Mouse (Mus musculus) ES-Bruce4 (cell line): ENCODE data around the gene Spats2. TPM values are rescaled to one million over a fixed set of nuclear protein-coding genes. Genes with fewer than 3 reads are reported as not detected.
"Not testable (repeated sequence)": the region's sequence is repeated elsewhere in the genome, so short reads cannot be mapped to it uniquely, and the experiment has no call there.

Experiments
- H3K27ac ChIP-seq: 2 replicates; pipeline ENCODE4 v1.5.1; 2012; ENCODE audit warnings: low read length, inconsistent platforms; ENCODE audit not compliant: insufficient read depth
- H3K27me3 ChIP-seq: 2 replicates; pipeline ENCODE4 v1.6.1; 2012; ENCODE audit warnings: mild to moderate bottlenecking, low read length, inconsistent platforms; ENCODE audit not compliant: control insufficient read depth, poor library complexity, insufficient read depth, severe bottlenecking
- H3K36me3 ChIP-seq: 2 replicates; pipeline ENCODE4 v1.6.1; 2012; ENCODE audit warnings: inconsistent platforms, mild to moderate bottlenecking, low read length, moderate library complexity; ENCODE audit not compliant: control insufficient read depth, poor library complexity, insufficient read depth, severe bottlenecking
- H3K4me1 ChIP-seq: one replicate; pipeline ENCODE4 v1.8.1; 2011; ENCODE audit warnings: low read length; ENCODE audit not compliant: control insufficient read depth, insufficient read depth
- H3K4me3 ChIP-seq: 2 replicates; pipeline ENCODE4 v1.5.1; 2011; ENCODE audit warnings: low read depth, mild to moderate bottlenecking, low read length
- H3K9ac ChIP-seq: 2 replicates; pipeline ENCODE4 v1.6.1; 2012; ENCODE audit warnings: low read depth, mild to moderate bottlenecking, inconsistent platforms; ENCODE audit not compliant: poor library complexity, severe bottlenecking
- H3K9me3 ChIP-seq: replicated peaks from 2 replicates; pipeline ENCODE4 v1.6.1; 2012; ENCODE audit warnings: mild to moderate bottlenecking, low read length, inconsistent platforms; ENCODE audit not compliant: control insufficient read depth, poor library complexity, insufficient read depth, severe bottlenecking
- CTCF ChIP-seq: IDR thresholded peaks from one replicate; pipeline ENCODE4 v1.8.1; 2011; ENCODE audit warnings: low read depth, low read length
- EP300 ChIP-seq: IDR thresholded peaks from 2 replicates; pipeline ENCODE4 v1.6.1; 2011; ENCODE audit warnings: low read depth, low read length; ENCODE audit not compliant: insufficient read depth
- POLR2A ChIP-seq: IDR thresholded peaks from one replicate; pipeline ENCODE4 v1.8.1; 2011; ENCODE audit warnings: low read length; ENCODE audit not compliant: insufficient read depth
- polyA plus RNA-seq: library from polyadenylated mRNA; stranded (reverse); fragments of >200 nt; gene quantifications from 2 replicates; pipeline ENCODE4 v1.2.4, GENCODE M21; 2011; ENCODE audit warnings: low read depth; ENCODE audit not compliant: missing spikeins, insufficient read depth, insufficient read length

The Spats2 gene
- polyA plus RNA-seq: 60.7 and 65.1 TPM in 2 replicates

- Histone ChIP-seq H3K27ac (peak within 1 kb of the TSS; percentile 87), H3K9me3 (no peaks in the 10 kb centered on the region), H3K9ac (peak within 1 kb of the TSS; percentile 99), H3K36me3 (no peaks in the 10 kb centered on the region), H3K27me3 (no peaks in the 10 kb centered on the region), H3K4me3 (peak within 1 kb of the TSS; percentile 97), H3K4me1 (peaks cover 7% of the 10 kb centered on the region)
- no peak for TF ChIP-seq CTCF
- peak; percentile 5 for TF ChIP-seq POLR2A
- no peak for TF ChIP-seq EP300
Measured at GRCm38 (mm10) chr15:99125711-99126080, at the start of gene Spats2. TSS of gene Spats2 (plus strand) at chr15:99125916.

GRCm38 (mm10) chr15:99076011-99076410 is 49.7 kb upstream of the Spats2 start:
- H3K4me3 ChIP-seq, H3K27me3 ChIP-seq, H3K27ac ChIP-seq, H3K9me3 ChIP-seq, H3K4me1 ChIP-seq, H3K9ac ChIP-seq: not testable (repeated sequence)
- peaks cover 18% of the 10 kb centered on the region for H3K36me3 ChIP-seq

- TF ChIP-seq POLR2A (no peak), CTCF (no peak), EP300 (no peak)
- no peak overlapping the region for H3K27ac ChIP-seq
- peaks cover 33% of the 10 kb centered on the region for H3K36me3 ChIP-seq
- no peaks in the 10 kb centered on the region for H3K9me3 ChIP-seq
- H3K4me1 ChIP-seq: no peaks in the 10 kb centered on the region
- no peak overlapping the region for H3K4me3 ChIP-seq
- H3K9ac ChIP-seq: no peak overlapping the region
- no peaks in the 10 kb centered on the region for H3K27me3 ChIP-seq
Measured at GRCm38 (mm10) chr15:99078181-99078910, 47.4 kb upstream of the Spats2 start.

- H3K27ac ChIP-seq: no peak overlapping the region
- H3K9ac ChIP-seq: no peak overlapping the region
- H3K36me3 ChIP-seq: peaks cover 33% of the 10 kb centered on the region
- TF ChIP-seq EP300: no peak
- no peak for TF ChIP-seq CTCF
- no peak for TF ChIP-seq POLR2A
- no peaks in the 10 kb centered on the region for H3K27me3 ChIP-seq
- no peaks in the 10 kb centered on the region for H3K9me3 ChIP-seq
- H3K4me3 ChIP-seq: no peak overlapping the region
- H3K4me1 ChIP-seq: peaks cover 2% of the 10 kb centered on the region
Measured at GRCm38 (mm10) chr15:99079804-99080203, 45.9 kb upstream of the Spats2 start.

GRCm38 (mm10) chr15:99082322-99082721 is 43.4 kb upstream of the Spats2 start:
- H3K4me1 ChIP-seq: peaks cover 2% of the 10 kb centered on the region
- H3K36me3 ChIP-seq: peaks cover 24% of the 10 kb centered on the region
- TF ChIP-seq EP300 (no peak), CTCF (no peak), POLR2A (no peak)
- no peak overlapping the region for H3K4me3 ChIP-seq
- H3K9ac ChIP-seq: no peak overlapping the region
- no peaks in the 10 kb centered on the region for H3K9me3 ChIP-seq
- no peaks in the 10 kb centered on the region for H3K27me3 ChIP-seq
- no peak overlapping the region for H3K27ac ChIP-seq

GRCm38 (mm10) chr15:99082840-99083239 is 42.9 kb upstream of the Spats2 start:
- H3K27me3 ChIP-seq: no peaks in the 10 kb centered on the region
- H3K9ac ChIP-seq: no peak overlapping the region
- H3K4me1 ChIP-seq: peaks cover 2% of the 10 kb centered on the region
- peaks cover 19% of the 10 kb centered on the region for H3K36me3 ChIP-seq
- no peak overlapping the region for H3K27ac ChIP-seq
- H3K9me3 ChIP-seq: no peaks in the 10 kb centered on the region
- no peak overlapping the region for H3K4me3 ChIP-seq
- TF ChIP-seq POLR2A (no peak), CTCF (no peak), EP300 (no peak)
